Mouse (Mus musculus): ENCODE measurements at regions not wholly inside any gene's neighbourhood (a gene's known extent, or its start where the extent isn't known, plus 50 kb on each side); places are given as distances from the start of the nearest gene placed in this dataset.

- no peak for DNase-seq (ENCODE audit: low spot score)
These were observed 448.2 kb downstream of the Tdrd3 start for GRCm38 (mm10) chr14:87864388-87865215.

- DNase-seq (ENCODE audit: low spot score): no peak
These were observed 449.1 kb downstream of the Tdrd3 start for GRCm38 (mm10) chr14:87865216-87866202.

- no peak for DNase-seq (ENCODE audit: low spot score)
These were observed 485.3 kb downstream of the Tdrd3 start for GRCm38 (mm10) chr14:87901784-87902183.

- DNase-seq (ENCODE audit: low spot score): peak; percentile 30
These were observed 486.0 kb downstream of the Tdrd3 start for GRCm38 (mm10) chr14:87902416-87902815.
